Mouse (Mus musculus): ENCODE measurements around the gene Efcab1. TPM values are rescaled to one million over a fixed set of nuclear protein-coding genes. Genes with fewer than 3 reads are reported as not detected.
"Not testable (repeated sequence)": the region's sequence is repeated elsewhere in the genome, so short reads cannot be mapped to it uniquely, and the experiment has no call there.

Gene Efcab1
- total RNA-seq (2021): under 1 TPM; 0.34 to 0.37 TPM
- long read RNA-seq, experiment 1: 0 reads
- long read RNA-seq, experiment 2: 0 reads

DNA sequence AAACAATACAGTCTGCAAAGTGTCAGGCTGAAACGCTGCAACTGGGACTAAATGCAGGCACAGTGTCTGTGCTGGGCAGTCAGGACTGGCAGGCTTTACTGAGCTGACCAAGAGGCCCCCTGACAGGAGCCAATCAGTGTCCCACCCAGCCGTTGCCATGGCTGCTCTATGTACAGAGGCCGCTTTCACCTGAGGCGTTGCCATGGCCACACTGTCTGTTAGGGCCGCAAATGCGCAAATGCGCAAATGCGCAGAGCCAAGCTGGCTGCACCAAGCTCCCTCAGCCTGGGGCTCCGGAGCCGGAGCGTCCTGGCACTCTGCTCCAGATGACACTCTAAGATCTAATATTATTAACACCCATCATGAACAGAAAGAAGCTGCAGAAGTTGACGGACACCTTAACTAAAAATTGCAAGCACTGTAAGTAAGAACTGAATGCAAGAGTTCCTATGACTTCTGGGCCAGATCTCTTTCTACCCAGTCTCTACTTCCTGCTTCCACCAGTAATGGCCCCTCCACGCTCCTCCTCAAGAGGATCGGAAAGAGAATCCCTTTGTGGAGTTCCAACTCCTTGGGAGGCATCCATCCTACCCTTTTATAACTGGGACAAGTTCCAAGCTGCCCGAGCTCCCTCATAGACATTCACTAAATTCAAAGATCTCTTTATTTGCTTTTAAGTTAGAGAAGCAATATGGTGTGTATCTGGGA is at the start of gene Efcab1:
Gene Efcab1, plus strand, starts transcription at position 214 of the 708 bp plus-strand sequence.
- no peak for DNase-seq (ENCODE audit: low spot score in 2 of 2)

DNA sequence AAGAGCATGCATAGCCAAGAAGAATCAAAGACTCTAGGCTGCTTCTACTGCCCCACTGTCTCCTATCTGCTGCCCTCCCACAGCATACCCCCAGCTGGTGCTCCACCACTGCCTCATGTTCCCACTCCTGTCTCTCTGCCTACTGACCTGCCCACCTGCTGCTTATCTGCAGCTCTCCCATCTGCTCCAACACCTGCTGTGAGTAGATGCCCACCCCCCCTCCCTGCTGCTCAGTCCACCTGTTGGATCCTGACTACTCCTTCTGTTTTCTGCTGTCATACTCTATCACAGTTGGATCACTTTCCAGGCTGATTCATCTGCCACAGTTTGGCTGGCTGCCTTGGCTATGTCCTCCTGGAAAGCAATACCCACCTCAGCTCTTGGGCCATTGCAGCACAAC is 47.0 kb upstream of the Efcab1 start:
- peak in 1 of 2 experiments; percentile 13 for DNase-seq (ENCODE audit: low spot score in 2 of 2)

DNA sequence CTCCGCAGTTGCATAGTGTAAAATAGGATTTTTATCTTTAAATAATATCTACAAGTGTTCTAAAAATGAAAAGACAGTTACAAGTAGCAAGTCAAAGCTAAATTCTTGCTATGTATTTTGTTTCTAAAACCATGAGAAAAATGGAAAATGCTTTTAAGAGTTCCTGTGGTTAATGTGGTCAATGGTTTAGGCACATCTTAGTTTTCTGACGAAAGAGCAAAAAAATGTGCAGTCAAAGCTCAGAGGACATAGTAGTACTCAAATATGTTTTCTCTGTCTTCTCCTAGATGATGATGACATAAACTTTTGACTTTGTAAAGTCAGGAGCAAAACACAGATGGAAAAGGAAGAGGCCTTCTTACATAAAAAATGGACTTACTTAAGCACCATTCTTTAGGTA is 21.5 kb upstream of the Efcab1 start:
- no peak for DNase-seq (ENCODE audit: low spot score in 2 of 2)

DNA sequence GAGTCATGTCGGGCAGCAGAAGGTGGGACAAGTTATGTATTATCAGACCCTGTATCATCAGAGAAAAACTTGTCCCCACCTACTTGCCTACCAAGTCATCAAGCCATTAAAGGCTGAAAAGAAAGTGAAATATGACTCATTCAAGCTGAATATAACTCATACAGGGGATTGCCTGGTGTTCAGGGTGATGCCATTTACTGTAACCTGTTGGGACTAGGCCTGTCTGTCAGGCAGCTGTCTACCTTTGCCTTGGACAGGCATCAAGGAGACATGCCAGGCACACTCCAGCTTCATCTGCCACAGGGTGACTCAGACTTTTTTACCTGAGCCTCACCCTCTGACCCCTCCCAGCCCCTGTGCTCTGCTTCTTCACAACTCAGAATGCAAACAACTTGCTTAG is 21.0 kb upstream of the Efcab1 start:
- DNase-seq (ENCODE audit: low spot score in 2 of 2): no peak

DNA sequence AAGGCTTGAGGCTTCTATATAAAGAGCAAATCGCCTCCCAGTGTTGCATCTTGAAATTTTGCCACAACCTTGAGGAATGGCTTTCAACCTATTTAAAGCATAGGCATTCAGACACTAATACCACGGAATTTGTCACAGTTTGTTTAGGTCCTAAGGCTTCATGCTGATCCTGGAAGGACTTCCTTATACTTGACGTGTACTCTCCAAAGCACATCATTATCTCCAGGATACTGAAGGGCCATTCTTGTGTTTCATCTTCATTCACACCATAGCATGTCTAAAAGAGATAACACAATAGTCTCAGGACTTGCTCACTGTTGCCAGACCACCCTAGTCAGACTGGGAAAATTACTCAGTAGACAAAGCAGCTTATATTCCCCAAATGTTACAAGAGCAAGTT is 13.9 kb upstream of the Efcab1 start:
- DNase-seq (ENCODE audit: low spot score in 2 of 2): no peak

DNA sequence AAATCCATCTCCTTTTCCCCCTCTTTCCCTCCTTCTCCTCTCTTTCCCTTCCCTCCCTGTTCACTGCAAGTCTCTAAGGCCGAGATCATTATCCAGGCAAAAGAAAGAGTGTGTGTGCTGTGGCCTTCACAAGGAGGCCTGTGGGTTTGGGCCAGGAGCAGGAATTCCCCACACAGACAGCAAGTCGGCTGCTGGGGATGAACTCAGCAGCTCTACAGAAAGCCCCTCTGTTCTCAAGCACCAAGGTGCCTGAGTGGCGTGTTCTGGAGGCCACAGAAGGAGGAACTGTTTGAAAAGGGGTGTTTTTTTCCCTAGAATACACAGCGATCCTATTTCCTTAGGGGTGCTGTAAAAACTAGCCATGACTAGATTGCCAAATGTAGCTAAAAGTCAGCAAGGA is 12.5 kb upstream of the Efcab1 start:
- DNase-seq (ENCODE audit: low spot score in 2 of 2): no peak

DNA sequence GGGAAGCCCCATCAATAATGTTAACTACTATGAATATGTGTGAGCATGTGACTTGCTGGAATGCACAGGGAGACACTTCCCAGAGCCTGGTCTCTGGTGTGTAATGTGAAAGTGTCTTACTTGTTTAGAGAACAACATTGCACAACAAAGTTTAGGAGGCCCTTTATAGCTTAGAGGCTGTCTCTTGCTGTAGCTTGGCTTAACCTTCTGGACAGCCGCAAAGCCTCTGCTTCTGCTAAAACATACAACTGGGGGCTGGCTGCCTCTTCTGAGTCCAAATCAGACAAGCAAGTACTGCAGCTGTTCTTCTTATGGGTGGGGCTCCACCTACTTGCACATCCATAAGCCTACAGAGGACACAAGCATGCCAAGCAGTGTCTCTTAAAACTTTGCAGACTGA is 11.7 kb upstream of the Efcab1 start:
- no peak for DNase-seq (ENCODE audit: low spot score in 2 of 2)

DNA sequence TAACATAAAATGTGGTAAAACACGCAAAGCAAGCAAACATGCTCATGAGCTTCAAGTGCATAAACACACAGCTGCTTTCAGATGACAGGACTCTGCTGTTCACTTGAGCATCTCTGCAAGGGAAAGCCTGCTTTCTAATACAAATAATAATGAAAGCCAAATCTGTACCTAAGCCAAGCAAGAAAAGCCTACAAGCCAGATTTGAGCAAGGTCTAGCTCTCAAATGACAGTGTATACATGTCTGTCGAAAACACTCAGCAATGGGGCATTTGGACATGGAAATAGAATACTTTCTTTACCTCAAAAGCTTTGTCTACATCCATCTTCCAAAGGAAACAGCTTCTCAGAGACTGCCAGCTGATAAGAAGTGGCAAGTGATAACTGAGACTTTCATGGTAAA is 10.9 kb upstream of the Efcab1 start:
- DNase-seq (ENCODE audit: low spot score in 2 of 2): no peak

DNA sequence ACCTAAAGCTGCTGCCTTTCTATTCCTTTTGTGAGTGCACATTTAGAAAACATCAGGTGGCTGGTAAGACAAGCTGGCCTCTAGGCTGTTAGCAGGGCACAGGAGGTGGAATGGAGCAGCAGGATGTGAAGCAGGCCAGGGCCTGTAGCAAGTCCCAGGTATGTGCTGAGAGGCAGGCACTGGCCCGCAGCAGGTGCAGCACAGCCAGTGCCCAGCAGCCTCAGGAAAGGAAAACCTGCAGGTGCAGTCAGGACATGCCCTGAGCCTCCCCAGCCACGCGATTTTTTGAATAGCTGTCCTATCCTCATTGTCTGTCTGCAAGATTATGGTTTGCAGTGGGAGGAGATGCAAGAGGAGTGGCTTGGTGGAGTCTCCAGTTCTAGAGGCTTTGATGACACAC is 24.3 kb downstream of the Efcab1 start:
- not testable (repeated sequence) for DNase-seq (ENCODE audit: low spot score in 2 of 2)

DNA sequence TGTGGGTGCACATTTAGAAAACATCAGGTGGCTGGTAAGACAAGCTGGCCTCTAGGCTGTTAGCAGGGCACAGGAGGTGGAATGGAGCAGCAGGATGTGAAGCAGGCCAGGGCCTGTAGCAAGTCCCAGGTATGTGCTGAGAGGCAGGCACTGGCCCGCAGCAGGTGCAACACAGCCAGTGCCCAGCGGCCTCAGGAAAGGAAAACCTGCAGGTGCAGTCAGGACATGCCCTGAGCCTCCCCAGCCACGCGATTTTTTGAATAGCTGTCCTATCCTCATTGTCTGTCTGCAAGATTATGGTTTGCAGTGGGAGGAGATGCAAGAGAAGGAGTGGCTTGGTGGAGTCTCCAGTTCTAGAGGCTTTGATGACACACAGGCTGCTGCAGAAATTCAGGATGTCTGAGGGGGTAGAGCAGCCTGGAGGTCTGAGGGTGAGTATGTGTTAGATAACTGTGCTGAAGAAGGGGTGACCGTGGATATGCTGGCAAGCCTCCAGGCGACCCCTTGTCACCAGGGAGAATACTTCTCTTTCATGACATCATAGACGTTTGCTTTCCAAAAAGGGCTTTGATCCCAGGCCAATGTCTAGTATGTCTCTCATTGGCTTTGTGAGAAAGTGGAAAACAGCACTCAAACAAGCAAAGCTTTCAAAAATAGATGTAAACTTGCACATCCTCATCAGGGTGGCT is 30.2 kb downstream of the Efcab1 start:
- peak; percentile 19 to 36 for DNase-seq (ENCODE audit: low spot score in 2 of 2)

DNA sequence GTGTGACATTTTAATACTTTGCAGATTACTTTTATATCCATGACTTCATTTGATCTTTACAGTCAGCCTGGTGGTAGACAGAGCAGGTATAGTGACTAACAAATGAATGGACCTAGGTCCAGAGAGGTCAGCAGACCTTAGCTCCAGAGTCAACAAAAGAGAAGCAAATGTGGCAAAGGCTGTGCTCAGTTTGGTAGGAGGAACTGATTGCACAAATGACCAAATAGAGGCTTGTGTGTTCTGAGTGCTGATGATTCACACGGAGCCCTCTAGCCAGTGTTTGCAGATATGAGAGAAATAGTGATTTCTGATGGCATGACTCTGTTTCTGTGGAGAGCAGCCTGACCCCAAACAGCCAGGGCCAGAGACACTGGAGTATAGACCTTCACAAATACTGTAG is 33.1 kb downstream of the Efcab1 start:
- no peak for DNase-seq (ENCODE audit: low spot score in 2 of 2)

DNA sequence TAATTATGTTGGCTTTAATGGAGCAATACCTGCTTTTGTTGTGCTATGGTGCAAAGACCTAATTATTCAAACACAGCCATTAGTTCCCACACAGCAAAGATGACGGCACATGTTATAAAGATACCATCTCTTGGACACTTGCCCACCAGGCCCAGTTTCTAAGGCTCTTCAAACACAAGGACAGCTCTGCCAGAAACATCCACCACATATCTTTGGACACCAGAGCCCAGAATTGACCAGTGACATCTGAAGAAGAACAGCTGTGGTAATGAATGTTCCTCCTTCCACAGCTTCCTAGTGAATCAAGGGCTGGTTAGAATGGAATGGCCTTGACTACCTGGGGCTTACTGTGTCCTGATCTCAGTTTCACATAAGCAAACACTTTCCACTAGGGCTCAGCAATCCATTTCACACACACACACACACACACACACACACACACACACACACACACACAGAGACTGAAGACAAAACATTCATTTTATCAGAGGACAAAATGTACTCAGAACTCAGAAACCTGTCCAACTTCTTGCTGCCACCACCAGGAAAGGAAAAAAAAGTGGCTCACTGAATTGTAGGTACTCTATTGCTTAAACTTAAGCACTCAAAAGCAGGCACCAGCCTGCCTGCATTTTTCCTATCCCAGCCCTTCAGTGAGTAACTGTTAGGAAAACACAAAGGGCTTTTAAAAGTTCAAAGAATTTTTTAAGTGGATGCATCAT is 33.7 kb downstream of the Efcab1 start:
- DNase-seq (ENCODE audit: low spot score in 2 of 2): no peak

DNA sequence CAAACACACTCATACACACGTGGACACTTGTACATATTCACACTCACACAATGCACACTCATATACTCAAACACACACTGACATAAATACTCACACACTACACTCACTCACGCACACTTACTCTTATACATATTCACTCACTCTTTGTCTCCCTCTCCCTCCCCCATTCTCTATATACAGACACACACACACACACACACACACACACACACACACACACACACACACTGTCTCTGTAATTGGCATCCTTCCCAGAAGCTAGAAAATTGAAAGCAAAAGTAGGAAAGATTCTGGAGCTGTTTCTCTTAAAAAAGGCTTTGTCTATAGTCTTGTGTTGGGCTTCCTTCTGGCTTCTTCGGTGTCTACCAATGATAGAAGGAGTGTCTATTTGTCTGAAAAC is 34.5 kb downstream of the Efcab1 start:
- peak in 1 of 2 experiments; percentile 13 for DNase-seq (ENCODE audit: low spot score in 2 of 2)

DNA sequence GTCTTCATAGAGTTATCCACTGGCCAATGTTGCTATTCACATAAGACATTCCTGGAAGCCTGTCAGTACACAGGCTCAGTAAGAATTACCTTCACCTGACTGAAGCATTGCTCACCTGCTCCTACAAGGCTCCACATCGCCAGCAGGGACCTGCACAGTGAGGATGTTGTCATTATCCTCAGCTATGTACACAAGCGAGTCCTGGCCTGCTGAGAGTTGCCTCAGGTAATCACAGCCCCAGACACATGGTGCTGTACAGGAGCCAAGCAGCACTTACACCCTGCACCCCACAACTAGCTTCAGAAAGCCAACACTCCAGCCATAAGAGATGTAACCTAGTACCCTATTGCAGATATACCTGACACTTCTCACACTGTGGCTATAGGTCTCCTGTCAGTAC is 37.1 kb downstream of the Efcab1 start:
- no peak for DNase-seq (ENCODE audit: low spot score in 2 of 2)

DNA sequence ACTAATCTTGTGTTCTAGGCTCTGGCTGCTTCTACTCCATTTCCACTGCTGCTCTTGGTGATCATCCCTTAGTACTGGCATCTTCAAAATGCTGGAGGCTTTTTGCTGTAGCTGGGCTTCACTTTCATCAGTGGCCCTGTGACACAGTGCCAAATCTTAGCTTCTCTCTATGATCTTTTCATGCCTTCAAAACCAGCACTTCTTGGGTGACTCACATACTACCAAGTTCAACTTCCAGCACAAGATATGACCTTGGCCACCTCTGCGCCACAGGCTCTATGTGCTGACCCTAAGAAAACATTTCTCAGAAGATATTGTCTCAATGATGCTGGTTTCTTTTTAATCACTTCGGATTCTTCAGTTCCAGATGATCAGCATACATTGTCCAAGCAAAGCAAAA is 41.2 kb downstream of the Efcab1 start:
- DNase-seq (ENCODE audit: low spot score in 2 of 2): not testable (repeated sequence)

DNA sequence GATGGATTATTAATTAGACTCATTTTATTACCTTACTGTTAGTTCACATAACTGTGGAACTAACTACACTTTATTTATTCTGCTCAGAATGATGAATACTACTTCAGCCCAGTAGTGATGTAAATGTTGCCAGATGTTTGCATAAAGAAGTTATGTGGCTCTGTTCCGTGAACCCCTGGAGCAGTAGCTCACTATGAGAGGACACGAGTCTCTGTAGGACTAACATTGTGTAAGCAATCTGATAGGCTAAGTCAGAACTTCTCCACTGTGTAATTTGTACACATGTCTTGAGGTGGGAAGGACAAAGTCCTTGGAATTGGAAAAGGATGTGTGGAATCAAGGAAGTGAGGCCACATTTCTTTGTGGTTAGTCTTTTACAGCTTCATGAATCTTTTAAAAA is 45.5 kb downstream of the Efcab1 start:
- DNase-seq (ENCODE audit: low spot score in 2 of 2): no peak

DNA sequence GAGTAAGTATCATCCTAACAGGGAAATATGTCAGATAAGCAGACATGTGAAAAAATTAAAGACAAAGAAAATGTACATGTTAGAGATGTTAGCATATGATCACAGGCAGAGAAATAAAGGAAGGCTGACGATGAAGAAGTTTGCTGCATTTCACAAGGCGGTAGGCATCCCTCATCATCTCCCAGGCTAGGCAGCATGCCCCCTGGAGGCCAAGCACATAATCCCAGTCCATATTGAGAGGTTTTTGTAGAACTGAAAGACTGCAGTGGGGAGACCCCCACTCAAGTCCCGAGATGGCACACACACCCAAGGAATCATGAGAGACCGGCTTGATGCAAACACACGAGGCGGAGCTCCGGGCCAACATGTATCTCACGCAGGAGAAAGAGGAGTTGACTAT is 53.3 kb downstream of the Efcab1 start:
- DNase-seq (ENCODE audit: low spot score in 2 of 2): no peak

DNA sequence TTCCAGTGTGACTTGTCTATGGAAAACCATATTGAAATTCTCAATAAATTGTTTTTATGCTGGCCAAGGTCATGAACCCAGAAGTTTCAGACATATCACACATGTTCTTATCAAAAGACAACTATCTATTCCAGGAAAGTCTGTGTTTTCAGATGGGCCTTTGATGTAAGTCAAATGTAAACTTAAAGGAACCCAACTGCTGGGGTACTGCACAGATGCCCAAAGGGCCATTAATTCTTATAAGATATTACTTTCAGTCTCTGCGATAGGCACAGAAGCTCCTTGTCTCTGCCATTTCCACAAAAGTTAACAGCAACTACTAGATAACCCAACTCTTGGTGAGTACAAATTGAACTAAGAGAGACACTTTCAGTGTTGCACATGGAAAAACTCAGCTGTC is 67.3 kb downstream of the Efcab1 start:
- no peak for DNase-seq (ENCODE audit: low spot score in 2 of 2)

DNA sequence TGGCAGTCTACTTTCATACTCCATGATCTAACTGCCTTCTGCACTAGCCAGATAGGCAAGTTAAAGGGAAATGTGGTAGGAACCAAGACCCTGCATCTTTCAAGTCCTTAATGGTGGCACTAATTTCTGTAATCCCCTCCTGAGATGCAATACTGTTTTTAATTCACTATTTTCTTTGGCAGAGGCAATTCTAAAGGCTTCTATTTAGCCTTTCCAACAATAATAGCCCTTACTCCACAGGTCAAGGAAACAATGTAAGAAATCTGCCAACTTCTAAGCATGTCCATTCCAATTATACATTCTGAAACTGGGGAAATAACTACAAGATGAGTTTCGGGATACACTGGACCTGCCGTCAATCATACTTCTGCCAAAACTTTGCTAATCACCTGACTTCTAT is 72.8 kb downstream of the Efcab1 start:
- DNase-seq (ENCODE audit: low spot score in 2 of 2): no peak

DNA sequence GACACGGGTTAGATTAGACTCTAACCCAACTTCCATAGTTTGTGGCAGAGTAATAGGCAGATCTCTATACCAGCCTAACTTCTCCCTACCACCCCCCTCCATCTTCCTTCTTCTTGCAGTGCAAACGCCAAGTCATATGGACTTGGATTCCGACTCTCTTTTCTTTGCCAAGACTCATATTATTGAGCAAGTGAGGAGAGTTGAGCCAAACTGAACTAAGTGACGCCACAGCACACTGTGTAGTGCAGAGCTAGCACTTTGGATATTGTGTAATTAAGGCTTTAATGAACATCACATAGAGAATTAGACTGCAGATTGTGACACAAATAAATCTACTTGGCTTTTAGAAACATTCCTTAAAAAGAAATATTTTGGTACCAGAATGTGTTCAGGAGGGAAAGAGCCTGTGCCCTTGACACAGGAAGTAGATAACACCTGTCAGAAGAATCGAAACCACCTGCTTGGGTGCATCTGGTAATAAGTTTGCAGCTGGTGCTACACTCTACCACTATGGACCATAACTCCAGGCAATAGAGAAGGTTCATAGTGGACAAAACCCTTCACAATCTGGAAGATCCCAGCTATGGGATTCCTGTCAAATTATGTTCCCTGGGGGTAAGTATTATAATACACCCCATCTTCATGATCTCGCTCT is 83.3 kb downstream of the Efcab1 start:
- no peak for DNase-seq (ENCODE audit: low spot score in 2 of 2)

DNA sequence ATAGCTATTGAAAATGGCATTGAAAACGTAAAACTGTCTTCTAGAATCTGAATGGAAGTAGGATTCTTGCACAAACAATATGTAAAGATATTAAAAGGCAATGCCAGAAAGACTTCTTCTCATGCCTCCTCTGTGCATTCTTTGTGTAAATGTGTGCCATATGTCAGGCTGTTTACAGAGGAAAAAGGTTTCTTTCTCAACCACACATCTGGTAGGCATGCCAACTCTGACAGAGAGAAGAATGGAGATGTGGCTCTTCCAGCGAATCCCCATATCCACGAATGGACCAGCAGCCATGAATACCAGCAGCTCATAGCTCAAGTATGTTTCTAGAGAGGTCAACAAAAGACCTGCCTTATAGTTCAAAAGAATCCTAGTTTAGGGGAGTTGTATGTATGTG is 84.6 kb downstream of the Efcab1 start:
- DNase-seq (ENCODE audit: low spot score in 2 of 2): no peak

Measured in gastrocnemius, postnatal 4 days (tissue).